Comparison of ENCODE assay signal across 23 mouse cellular contexts in the genomic region with DNA sequence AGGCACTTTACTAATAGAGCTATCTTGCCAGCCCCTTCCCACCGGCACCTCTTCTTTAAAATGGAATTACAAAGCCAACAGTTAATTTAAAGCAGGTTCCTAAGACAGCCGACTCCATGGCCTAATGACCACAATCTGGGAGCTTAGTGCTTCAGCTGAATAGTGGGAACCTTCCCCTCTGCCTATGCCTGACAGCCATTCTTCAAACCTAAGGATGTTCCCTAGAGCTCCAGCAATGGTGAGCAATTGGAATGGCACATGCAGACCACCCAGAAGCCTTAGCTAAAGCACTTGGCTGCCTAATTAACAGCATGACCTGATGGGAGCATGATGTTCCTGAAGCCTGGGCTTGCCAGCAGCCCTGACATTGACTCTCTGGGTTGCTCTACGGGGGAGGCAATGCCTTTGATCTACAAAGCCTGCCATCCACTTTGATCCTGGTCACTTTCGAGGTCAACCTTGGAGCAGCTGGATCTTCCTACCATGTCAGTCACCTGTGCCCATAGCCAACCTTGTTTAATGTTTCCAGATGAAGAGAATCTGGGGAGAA.
DNase-seq lines count a peak whose midpoint lies in the region; ATAC-seq lines count a peak whose summit lies in the region.
"Had no signal": no experiment of that assay in that cellular context is flagged by ENCODE, and none has a peak within 500 bp of the region (broad histone marks: within the 10 kb centered on the region; RNA-seq: fewer than 3 reads in every experiment).

No protein-coding gene starts in this region.

- no peak overlapping the region for H3K4me2 ChIP-seq in kidney, embryonic 16.5 days (replicated peaks; ENCODE audit: low read depth, low read length)
- H3K4me2 ChIP-seq in limb, embryonic 11.5 days (ENCODE audit: low read depth, severe bottlenecking), result no peak overlapping the region
- H3K4me2 ChIP-seq: forebrain, embryonic 13.5 days; heart, embryonic 13.5 days had no signal

- WGBS in kidney, embryonic 16.5 days, result 18% methylated on average over 4 of the region's 4 CpGs
- WGBS in limb, embryonic 11.5 days, result 8% methylated on average over 4 of the region's 4 CpGs

- DNase-seq in adrenal gland, adult 2 months, result peak; percentile 54
- DNase-seq in adrenal gland, adult 18-20 months (ENCODE audit: low spot score in 2 of 2), result no peak
- DNase-seq in kidney, postnatal 4 days, result no peak
- DNase-seq in adrenal gland, postnatal 14 days, result peak; percentile 27
- peak; percentile 29 for DNase-seq in limb, embryonic 11.5 days (ENCODE audit: low spot score)
- no peak for DNase-seq in urinary bladder, postnatal 14 days (ENCODE audit: low spot score)
- DNase-seq: cerebellum, adult 11 months; cerebellum, postnatal 14 days; gastrocnemius, postnatal 14 days; heart, adult 18-20 months; heart, postnatal 36 days; kidney, adult 18-20 months; liver; lung, adult 18-20 months; lung, postnatal 14 days; thymus, adult 18-20 months had no signal

- H3K9me3 ChIP-seq in kidney, embryonic 16.5 days (ENCODE audit: low read length), result no peaks in the 10 kb centered on the region
- H3K9me3 ChIP-seq in limb, embryonic 11.5 days (ENCODE audit: control insufficient read depth, low read length), result no peaks in the 10 kb centered on the region
- H3K9me3 ChIP-seq: forebrain, embryonic 13.5 days; heart, embryonic 13.5 days had no signal

- no peaks in the 10 kb centered on the region for H3K36me3 ChIP-seq in kidney, embryonic 16.5 days (ENCODE audit: insufficient read depth, low read length)
- H3K36me3 ChIP-seq in limb, embryonic 11.5 days (ENCODE audit: control insufficient read depth, insufficient read depth, low read length), result no peaks in the 10 kb centered on the region
- H3K36me3 ChIP-seq: heart, embryonic 13.5 days had no signal

- no peak overlapping the region for H3K4me3 ChIP-seq in kidney, embryonic 16.5 days (ENCODE audit: low read length)
- no peak overlapping the region for H3K4me3 ChIP-seq in limb, embryonic 11.5 days (ENCODE audit: low read depth, low read length)
- H3K4me3 ChIP-seq: forebrain, embryonic 13.5 days; heart, embryonic 13.5 days had no signal

- no peak overlapping the region for H3K9ac ChIP-seq in kidney, embryonic 16.5 days (replicated peaks; ENCODE audit: low read length)
- H3K9ac ChIP-seq in limb, embryonic 11.5 days (ENCODE audit: low read length), result no peak overlapping the region
- H3K9ac ChIP-seq: forebrain, embryonic 13.5 days; heart, embryonic 13.5 days had no signal

- H3K27ac ChIP-seq in kidney, embryonic 16.5 days (ENCODE audit: low read length), result no peak overlapping the region
- no peak overlapping the region for H3K27ac ChIP-seq in limb, embryonic 11.5 days (replicated peaks; ENCODE audit: low read depth, low read length)
- H3K27ac ChIP-seq: forebrain, embryonic 13.5 days; heart, embryonic 13.5 days had no signal

- peak; percentile 74 for ATAC-seq in kidney, embryonic 16.5 days (ENCODE audit: low FRiP score, low TSS enrichment)
- ATAC-seq in limb, embryonic 11.5 days (ENCODE audit: insufficient number of reproducible peaks, low FRiP score, low TSS enrichment, low read depth), result no peak
- ATAC-seq in inflammation-experienced regulatory T-cells, adult 6 months, result no peak
- ATAC-seq: activated CD4-positive, CD25-positive, alpha-beta regulatory T cell, adult 4 months; CD4-positive, CD25-positive, alpha-beta regulatory T cell, adult 4 months; forebrain, embryonic 13.5 days; midbrain, embryonic 16.5 days had no signal

- H3K4me1 ChIP-seq in kidney, embryonic 16.5 days (ENCODE audit: insufficient read depth, low read length), result peaks cover 10% of the 10 kb centered on the region; the same call in 1 of the 2 replicates
- H3K4me1 ChIP-seq in limb, embryonic 11.5 days (ENCODE audit: control insufficient read depth, insufficient read depth, low read length), result no peaks in the 10 kb centered on the region
- H3K4me1 ChIP-seq: forebrain, embryonic 13.5 days; heart, embryonic 13.5 days had no signal

- H3K27me3 ChIP-seq in kidney, embryonic 16.5 days (ENCODE audit: insufficient read depth, low read length), result no peaks in the 10 kb centered on the region
- no peaks in the 10 kb centered on the region for H3K27me3 ChIP-seq in limb, embryonic 11.5 days (ENCODE audit: control insufficient read depth, insufficient read depth, low read length)
- H3K27me3 ChIP-seq: forebrain, embryonic 13.5 days; heart, embryonic 13.5 days had no signal

Comparison
In these comparisons a context has a peak if more than half of its experiments do, and no peak if none do; other contexts are left out.
1. DNase-seq: peak in adrenal gland, adult 2 months (single experiment), adrenal gland, postnatal 14 days (single experiment) and limb, embryonic 11.5 days (single experiment); none in adrenal gland, adult 18-20 months (0 of 2), kidney, postnatal 4 days (0 of 2) and urinary bladder, postnatal 14 days (single experiment).